Mouse (Mus musculus) cerebellum, postnatal 14 days (tissue): Measurements from ENCODE around the gene Gkn3.

Experiments
- DNase-seq, 2 experiments: peaks; one replicate each; pipeline ENCODE4 v3.0.0; 2021; ENCODE audit warnings: mixed read lengths in 2 of 2

Gkn3 gene

GRCm38 (mm10) chr6:87350829-87351228 is 37.9 kb downstream of the Gkn3 start, which contains the start of gene Gkn1:
Gkn1 (minus strand) TSS chr6:87350942.
- DNase-seq: no peak

DNA sequence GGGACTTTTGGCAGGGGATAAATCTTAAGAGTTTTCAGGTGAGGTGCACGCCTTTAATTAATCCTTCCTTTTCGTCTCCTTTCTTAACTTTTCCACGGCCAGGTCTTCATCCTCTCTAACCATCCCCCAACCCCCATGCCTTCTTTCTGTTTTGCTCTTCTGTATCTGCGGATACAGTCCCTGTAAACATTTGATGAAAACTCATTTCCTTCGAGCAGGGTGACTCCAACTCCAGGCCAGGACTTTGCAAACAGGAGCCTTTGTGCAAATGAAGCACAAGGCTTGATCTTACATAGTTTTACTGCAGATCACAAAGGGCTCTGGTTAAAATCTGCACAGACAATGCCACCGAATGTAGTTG is 52.8 kb downstream of the Gkn3 start:
- DNase-seq: no peak

DNA sequence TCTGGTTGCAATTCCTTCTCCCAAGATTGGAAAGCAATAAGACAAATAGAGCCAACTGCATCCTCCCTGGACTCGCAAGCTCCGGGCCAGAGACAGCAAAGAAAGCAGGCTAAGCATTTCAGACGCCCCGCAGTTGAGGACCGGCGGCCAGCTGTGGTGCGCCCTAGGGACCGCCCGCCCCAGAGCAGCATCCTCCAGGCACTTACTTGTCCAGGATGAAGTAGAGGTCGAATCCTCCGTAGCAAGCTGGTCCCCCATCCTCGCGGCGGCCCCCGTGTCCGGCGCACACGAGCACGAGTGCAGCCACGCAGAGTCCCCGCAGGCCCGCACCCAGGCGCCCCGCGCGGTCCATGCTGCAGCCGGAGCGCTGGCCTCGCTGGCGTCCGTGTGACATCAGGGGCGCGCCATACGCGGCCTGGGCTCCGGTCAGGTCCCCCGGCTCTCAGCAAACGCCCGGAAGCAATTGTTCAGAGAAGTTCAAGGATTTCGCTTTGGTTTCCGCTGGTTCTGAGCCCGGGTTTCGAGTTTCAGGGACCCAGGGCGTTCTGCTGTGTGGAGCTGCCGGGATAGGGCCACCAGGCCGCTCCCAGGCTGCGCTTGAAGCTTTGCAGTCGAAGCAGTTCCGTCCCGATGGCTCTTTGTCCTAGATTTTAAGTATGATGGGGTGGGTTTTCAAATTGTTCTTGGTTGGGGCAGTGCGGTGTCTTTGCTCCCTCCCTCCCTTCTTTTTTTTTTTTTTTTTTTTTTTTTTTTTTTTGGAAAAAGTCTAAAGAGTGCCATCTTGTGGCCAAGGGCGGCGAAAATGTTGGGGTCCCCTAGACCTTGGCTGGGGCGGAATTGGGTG is 53.4 kb downstream of the Gkn3 start, which contains the start of gene Antxr1:
Gene Antxr1, minus strand, starts transcription at position 731 of the 844 bp plus-strand sequence.
- DNase-seq: peak; percentile 69 to 73

GRCm38 (mm10) chr6:87334361-87335090 is 54.2 kb downstream of the Gkn3 start:
- DNase-seq: peak; percentile 23 to 43
